Mouse (Mus musculus) heart, postnatal 4 days (tissue): ENCODE results near the gene Fmr1nb. TPM values are rescaled to one million over a fixed set of nuclear protein-coding genes. Genes with fewer than 3 reads are reported as not detected.
"Not testable (repeated sequence)": the region's sequence is repeated elsewhere in the genome, so short reads cannot be mapped to it uniquely, and the experiment has no call there.

Source experiments
- DNase-seq: peaks from one replicate; pipeline ENCODE4 v3.0.0; 2021
- total RNA-seq, 2 experiments: library from RNA; stranded (reverse); gene quantifications; 2 replicates each; pipeline ENCODE4 v1.2.3; 2021

Fmr1nb gene
- 1 to 10 TPM in 1 of 2 experiments, under 1 TPM in 1; 0.54 to 3.8 TPM for total RNA-seq

DNA sequence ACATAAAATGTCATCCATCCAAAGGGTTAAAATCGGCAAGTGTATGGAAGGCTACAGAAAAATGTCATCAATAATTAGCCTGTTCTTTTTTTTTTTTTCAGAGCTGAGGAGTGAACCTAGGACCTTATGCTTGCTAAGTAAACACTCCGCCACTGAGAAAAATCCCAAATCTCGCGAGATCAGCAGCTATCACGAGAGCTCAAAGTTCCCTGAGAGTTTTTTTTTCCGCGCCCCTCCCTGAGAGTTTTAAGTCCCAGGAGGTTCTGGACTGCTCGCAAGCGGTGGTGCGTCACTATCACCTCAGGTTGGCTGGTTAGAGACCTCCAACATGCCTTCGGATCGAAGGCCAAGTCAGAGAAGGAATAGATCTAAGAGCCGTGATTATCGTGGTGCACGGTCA, at the start of gene Fmr1nb:
Gene Fmr1nb, plus strand, starts transcription at position 234 of the 400 bp plus-strand sequence.
- DNase-seq: no peak

DNA sequence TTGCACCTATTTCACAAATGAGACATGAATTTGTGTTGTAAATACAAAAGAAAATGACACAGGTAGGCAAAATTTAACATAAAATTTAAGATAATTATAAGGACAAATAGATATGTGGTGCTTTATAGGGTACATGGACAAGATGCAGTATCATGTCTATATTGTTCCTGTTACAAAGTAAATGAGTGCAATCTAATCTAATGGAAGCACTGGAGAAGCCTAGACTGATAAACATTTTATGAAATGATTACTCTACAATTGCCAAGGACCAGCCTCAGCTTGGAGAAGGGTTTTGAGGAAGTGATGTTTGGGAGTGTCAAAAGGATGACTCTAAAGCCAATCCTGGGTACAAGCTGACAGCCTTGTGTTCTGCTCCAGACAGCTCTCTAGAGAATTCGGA, 24.7 kb upstream of the Fmr1nb start:
- DNase-seq: no peak

DNA sequence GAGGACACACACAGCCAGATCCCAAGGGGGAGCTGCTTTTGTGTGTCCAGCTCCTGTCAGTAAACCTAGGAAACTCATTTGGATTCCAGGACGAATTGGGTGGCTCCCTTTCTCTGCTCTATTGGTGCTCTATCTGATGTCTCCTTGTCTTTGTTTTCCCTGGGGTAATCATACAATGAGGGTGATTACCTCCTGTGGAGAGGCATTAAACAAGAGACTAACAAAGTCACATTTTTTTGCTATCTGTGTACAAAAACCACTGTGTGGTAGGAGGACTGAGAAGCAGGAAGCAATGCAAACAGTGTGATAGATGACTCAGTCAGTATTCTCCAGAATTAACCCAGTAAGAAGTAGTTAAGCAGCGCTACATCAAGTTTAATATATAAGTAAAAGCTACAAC, 21.6 kb upstream of the Fmr1nb start:
- DNase-seq: no peak

DNA sequence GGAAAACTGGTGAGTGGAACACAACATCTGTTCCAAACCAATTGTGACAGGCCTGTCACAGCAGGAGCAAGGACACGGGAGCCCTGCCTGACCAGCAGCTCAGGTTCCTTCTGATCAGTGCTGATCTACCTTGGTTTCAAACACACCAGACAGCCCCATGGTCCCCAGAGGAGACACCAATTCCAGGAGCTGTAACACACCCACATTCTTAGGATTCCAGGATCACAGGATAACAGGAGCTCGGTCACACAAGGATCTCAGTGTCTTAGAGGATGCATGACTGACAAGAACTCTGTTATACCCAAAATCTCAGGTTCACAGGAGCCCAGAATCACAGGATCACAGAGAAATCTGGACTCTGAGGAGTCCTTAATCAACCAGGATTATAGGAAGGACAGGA, 58.8 kb downstream of the Fmr1nb start:
- DNase-seq: not testable (repeated sequence)

DNA sequence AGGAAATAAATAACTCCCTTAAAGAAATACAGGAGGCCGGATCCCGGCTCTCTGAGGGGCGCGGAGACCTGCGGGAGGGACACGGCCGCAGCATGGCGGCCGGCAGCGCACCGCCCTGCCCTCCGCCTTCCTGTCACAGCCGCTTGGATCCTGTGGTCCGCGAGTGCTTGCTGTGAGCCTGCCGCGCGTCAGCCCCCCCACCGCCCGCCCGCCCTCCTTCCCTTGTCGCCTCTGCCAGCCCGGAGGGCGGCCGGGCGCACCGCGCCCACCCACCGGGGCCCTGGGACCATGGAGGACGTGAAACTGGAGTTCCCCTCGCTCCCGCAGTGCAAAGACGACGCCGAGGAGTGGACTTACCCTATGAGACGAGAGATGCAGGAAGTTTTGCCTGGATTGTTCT, 59.4 kb downstream of the Fmr1nb start, which contains the start of gene Gm14698:
Gene Gm14698, plus strand, starts transcription at position 35 of the 400 bp plus-strand sequence.
- not testable (repeated sequence) for DNase-seq

DNA sequence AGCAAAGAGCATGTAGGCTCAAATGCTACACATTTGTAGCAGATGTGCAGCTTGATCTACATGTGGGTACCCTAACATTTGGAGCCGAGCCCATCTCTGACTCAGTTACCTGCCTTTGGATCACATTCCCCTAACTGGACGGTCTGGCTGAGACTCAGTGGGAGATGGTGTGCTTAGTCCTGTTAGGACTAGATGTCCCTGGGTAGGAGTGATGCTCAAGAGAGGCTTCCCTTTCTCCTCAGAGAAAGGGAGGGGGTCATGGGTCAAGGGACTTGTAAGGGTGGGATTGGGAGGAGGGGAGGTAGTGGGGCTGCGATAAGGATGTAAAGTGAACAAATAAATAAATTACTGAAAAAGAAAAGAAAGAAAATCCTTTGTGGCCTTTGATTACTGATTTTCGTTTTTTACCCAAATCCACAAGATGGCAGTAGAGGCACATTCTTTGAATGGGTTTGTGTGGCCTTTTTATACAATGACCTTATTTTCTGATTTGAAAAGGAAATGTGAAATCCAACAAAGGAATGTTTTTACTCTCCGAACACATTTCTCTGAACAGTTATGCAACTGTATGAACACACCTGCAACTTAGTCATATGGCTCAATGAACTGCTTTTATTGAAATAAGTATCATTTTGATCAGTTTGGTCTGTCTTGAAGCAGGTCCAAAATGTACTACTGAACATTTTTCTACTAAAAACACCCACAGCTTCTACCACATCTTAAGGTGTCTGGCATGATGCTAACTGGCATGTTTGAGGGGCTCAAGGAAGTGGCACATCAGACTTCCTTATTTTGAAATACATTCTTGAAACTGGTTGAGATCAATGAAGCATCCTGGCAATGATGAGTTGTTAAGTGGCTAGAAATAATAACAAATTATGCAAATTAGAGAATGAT, 78.2 kb downstream of the Fmr1nb start:
- DNase-seq: no peak

Other genes with a start within 250 kb of the Fmr1nb start
- 10 to 100 TPM; 39.5 to 39.9 TPM for gene Fmr1, start 83.3 kb upstream of the Fmr1nb start, total RNA-seq
- gene Gm14698, start 59.3 kb downstream of the Fmr1nb start, total RNA-seq: 1 to 10 TPM; 2.7 to 3.4 TPM
- gene Gm6812, start 131.2 kb downstream of the Fmr1nb start, total RNA-seq: not detected